Mouse (Mus musculus) fat pad, adult 2 months (tissue): ENCODE data around the gene Gucy1b2.

Experiments used
- DNase-seq: peaks from one replicate; pipeline ENCODE4 v3.0.0-alpha.2; 2011; ENCODE audit warnings: low read depth, low spot score; ENCODE audit errors: extremely low read depth

Gene Gucy1b2

DNA sequence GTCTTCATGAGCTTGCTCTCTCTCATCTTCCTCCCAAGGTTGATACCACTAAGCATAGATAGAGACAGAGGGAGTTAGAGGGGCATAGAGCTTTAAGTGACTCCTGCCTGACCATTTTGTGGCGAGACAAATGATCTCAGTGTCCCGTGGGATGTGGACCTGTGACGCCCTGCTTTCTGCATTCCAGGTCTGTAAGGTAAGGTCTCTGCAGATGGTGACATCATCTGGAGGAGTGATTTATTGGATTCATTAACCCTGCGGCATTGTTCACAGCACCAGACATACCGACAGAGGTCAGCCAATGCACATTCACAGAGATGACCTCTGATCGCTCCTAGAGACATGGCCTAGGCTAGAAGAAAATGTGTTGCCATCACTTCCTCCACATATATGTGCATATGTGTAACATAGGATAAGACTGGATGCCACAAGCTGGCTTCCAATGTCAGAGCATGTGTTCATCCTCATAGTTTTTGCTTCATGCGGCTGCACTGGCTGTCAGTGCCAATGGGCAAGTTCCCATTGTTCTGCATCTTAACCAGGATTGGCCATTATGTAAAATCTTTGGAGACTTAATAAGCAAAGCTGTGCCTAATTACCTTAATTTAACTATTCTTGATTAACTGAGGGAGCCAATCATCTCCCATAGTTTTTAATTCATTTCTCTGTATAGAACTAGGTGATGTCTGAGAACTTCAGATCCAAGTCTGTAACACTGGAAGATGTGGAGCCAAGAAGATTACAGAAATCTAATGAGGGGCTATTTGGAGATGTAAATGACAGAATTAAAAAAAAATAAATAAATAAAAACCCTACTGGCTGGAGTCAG, 9.5 kb downstream of the Gucy1b2 start:
- DNase-seq, result no peak

GRCm38 (mm10) chr14:62443840-62444430, 12.2 kb downstream of the Gucy1b2 start:
- no peak for DNase-seq

DNA sequence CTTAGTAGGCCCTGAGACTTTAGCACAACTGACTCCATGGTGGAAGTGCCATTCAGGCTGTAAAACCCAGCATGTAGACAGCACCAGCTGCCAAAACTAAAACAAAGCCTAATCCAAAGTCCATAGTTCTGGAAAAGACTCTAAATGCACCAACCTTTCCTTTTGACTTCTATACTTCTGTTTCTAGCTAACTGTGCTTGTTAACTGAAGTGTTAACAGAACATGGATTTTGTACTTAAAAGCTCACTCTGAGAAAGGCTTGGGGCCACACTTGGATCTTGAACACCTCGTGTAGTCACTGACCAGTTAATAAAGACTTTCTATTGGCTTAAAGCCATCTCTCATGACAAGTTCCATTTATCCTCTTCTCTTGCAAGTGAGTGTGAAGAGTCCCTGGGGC, 13.1 kb downstream of the Gucy1b2 start:
- no peak for DNase-seq

DNA sequence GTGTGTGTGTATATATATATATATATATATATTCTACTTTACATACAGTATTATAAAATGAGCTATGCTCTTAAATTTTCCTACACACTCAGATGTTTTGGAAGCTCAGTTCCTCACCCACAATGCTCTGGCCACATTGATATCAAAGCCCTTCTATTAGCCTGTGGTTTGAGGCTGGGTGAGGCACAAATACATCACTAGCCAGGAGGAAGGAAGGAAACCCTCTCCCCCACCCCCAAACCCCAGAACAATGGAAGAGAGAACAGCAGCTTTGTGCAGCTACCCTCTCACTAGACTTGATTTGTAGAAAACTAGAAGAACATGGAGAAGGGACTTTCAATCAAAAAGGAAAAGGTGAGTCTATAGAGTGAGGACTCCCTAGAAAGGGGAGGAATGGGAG, 16.1 kb downstream of the Gucy1b2 start:
- no peak for DNase-seq

- DNase-seq, result no peak
These were observed 17.9 kb downstream of the Gucy1b2 start for GRCm38 (mm10) chr14:62438236-62438635.

GRCm38 (mm10) chr14:62437806-62438205, 18.3 kb downstream of the Gucy1b2 start:
- DNase-seq, result no peak

- no peak for DNase-seq
These were observed 30.8 kb downstream of the Gucy1b2 start for GRCm38 (mm10) chr14:62425277-62425691.

- DNase-seq, result no peak
These were observed 33.8 kb downstream of the Gucy1b2 start for GRCm38 (mm10) chr14:62422265-62422664.

DNA sequence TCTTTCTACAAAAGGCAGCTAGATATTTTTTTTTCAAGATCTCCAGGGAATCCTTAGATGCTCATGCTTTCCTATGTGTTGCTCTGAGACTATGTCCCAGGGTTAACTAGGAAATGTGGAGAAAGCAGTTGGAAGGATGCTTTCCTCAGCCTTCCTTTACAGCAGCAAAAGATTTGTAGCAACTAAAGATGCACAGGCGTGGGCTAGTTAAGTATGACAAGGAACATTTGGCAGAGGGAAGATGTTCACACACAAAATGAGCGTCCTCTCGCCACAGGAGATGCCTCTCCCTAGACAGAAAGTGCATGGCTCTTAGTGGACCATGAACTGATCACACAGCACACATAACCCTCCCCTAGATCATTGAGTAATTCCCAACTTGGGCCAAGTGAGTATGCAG, 38.6 kb downstream of the Gucy1b2 start:
- no peak for DNase-seq

- no peak for DNase-seq
These were observed 39.4 kb downstream of the Gucy1b2 start for GRCm38 (mm10) chr14:62416742-62417134.

GRCm38 (mm10) chr14:62416007-62416741, 39.9 kb downstream of the Gucy1b2 start:
- DNase-seq, result no peak

GRCm38 (mm10) chr14:62395346-62395745, 60.7 kb downstream of the Gucy1b2 start:
- DNase-seq, result no peak

- no peak for DNase-seq
These were observed 63.3 kb downstream of the Gucy1b2 start for GRCm38 (mm10) chr14:62392754-62393153.

- DNase-seq, result no peak
These were observed 66.2 kb downstream of the Gucy1b2 start for GRCm38 (mm10) chr14:62389729-62390536.

GRCm38 (mm10) chr14:62389064-62389728, 66.9 kb downstream of the Gucy1b2 start:
- DNase-seq, result no peak

DNA sequence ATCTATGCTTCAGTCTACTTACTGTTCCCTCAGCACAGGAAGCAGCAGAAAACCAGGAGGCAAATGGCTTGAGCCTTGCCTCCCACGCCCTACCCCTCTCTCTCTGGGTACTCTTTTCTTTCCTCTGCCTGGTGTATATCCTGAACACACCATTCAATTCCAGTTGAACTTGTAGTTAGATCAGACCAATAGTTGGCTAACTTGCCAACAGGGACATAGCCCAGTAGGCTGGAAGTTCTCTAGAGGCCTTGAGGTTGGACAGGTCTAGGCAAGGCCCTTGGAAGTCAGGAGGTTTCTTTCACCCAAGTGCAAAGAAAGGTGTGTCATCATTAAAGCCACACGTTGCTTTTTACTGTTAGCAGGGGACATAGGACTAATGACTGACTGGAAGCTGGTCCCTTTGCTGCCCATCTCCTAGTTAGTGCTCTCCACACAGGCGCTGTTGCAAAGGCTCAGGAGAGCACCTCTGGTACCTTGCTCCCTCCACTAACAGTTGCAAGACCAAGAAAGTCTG, 72.2 kb downstream of the Gucy1b2 start:
- peak; percentile 89 for DNase-seq

DNA sequence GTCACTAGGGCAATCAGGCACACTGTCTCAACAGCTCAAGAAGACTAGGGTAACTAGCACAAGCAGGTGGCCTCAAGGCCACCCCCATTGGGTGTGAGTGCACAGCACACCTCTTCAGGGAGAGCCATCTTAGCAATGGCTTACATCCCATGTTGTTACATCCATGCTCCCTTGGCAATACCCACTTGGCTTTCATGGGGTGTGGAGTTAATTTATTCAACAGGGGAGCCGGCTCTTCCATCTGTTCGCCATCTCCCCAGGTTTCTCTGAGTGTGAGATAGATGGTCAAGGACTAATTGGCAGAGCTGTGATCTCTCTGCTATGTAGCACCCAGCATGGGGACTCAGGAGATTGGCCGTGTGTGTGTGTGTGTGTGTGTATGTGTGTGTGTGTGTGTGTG, 73.0 kb downstream of the Gucy1b2 start:
- DNase-seq, result no peak

- no peak for DNase-seq
These were observed 75.5 kb downstream of the Gucy1b2 start for GRCm38 (mm10) chr14:62380606-62381005.

DNA sequence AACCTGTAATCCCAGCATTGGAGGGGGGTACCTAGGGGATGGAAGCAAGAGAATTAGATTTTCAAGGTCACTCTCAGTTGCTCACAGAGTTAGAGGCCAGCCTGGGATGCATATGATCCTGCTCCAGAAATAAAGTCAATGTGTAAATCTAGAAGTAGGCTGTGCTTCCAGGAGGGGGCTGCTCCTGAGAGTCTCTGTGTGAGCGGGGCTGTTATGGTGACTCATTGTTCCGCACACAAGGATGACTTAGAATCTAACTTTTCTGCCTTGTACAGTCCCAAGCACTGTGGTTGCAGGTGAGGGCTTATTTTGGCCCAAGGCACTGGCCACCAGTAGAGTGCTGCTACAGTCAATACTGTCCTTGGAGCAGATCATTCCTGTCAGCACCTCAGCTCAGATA, 76.7 kb downstream of the Gucy1b2 start:
- no peak for DNase-seq

GRCm38 (mm10) chr14:62376115-62376514, 80.0 kb downstream of the Gucy1b2 start:
- DNase-seq, result no peak
